Mouse (Mus musculus): Measurements from ENCODE around the gene Epha2. TPM values are rescaled to one million over a fixed set of nuclear protein-coding genes. Genes with fewer than 3 reads are reported as not detected.

Epha2 gene
- polyA plus RNA-seq, 1 experiment: 1.2 TPM

GRCm38 (mm10) chr4:141300196-141300595 is 844 bp upstream of the Epha2 start:
- no peak for TF ChIP-seq CTCF (IDR thresholded peaks at IDR 0.05; ENCODE audit: extremely low read depth, insufficient read depth, low read length)
- TF ChIP-seq POLR2A (IDR thresholded peaks at IDR 0.05; ENCODE audit: extremely low read depth, insufficient read depth, low read length): no peak
- no peak overlapping the region for H3K27ac ChIP-seq (ENCODE audit: insufficient read depth, low read length)
- H3K4me1 ChIP-seq (ENCODE audit: control insufficient read depth, insufficient read depth, low read length): no peaks in the 10 kb centered on the region
- H3K4me3 ChIP-seq (ENCODE audit: insufficient read depth, low read length): no peak overlapping the region

GRCm38 (mm10) chr4:141301591-141302427 is 769 bp downstream of the Epha2 start:
- H3K4me1 ChIP-seq (ENCODE audit: control insufficient read depth, insufficient read depth, low read length): no peaks in the 10 kb centered on the region
- H3K4me3 ChIP-seq (ENCODE audit: insufficient read depth, low read length): peak overlapping the region; percentile 35
- no peak for TF ChIP-seq POLR2A (IDR thresholded peaks at IDR 0.05; ENCODE audit: extremely low read depth, insufficient read depth, low read length)
- TF ChIP-seq CTCF (IDR thresholded peaks at IDR 0.05; ENCODE audit: extremely low read depth, insufficient read depth, low read length): no peak
- no peak overlapping the region for H3K27ac ChIP-seq (ENCODE audit: insufficient read depth, low read length)

GRCm38 (mm10) chr4:141302428-141303401 is 1.7 kb downstream of the Epha2 start:
- Histone ChIP-seq H3K27ac (ENCODE audit: insufficient read depth, low read length) (no peak overlapping the region), H3K4me1 (ENCODE audit: control insufficient read depth, insufficient read depth, low read length) (no peaks in the 10 kb centered on the region), H3K4me3 (ENCODE audit: insufficient read depth, low read length) (peak overlapping the region; percentile 35)
- TF ChIP-seq CTCF (IDR thresholded peaks at IDR 0.05; ENCODE audit: extremely low read depth, insufficient read depth, low read length): no peak
- TF ChIP-seq POLR2A (IDR thresholded peaks at IDR 0.05; ENCODE audit: extremely low read depth, insufficient read depth, low read length): no peak

- Histone ChIP-seq H3K27ac (ENCODE audit: insufficient read depth, low read length) (no peak overlapping the region), H3K4me3 (ENCODE audit: insufficient read depth, low read length) (no peak overlapping the region)
- TF ChIP-seq POLR2A (IDR thresholded peaks at IDR 0.05; ENCODE audit: extremely low read depth, insufficient read depth, low read length): no peak
- TF ChIP-seq CTCF (IDR thresholded peaks at IDR 0.05; ENCODE audit: extremely low read depth, insufficient read depth, low read length): no peak
These were observed 2.6 kb downstream of the Epha2 start for GRCm38 (mm10) chr4:141303402-141304222.

GRCm38 (mm10) chr4:141304223-141304611 is 3.2 kb downstream of the Epha2 start:
- no peak overlapping the region for H3K4me3 ChIP-seq (ENCODE audit: insufficient read depth, low read length)

More at GRCm38 (mm10) chr4:141303402-141304222, 2.6 kb downstream of the Epha2 start:
- H3K4me1 ChIP-seq (ENCODE audit: control insufficient read depth, insufficient read depth, low read length): no peaks in the 10 kb centered on the region

GRCm38 (mm10) chr4:141306057-141306456 is 5.0 kb downstream of the Epha2 start:
- no peak overlapping the region for H3K27ac ChIP-seq (ENCODE audit: insufficient read depth, low read length)

More at GRCm38 (mm10) chr4:141304223-141304611, 3.2 kb downstream of the Epha2 start:
- Histone ChIP-seq H3K27ac (ENCODE audit: insufficient read depth, low read length) (no peak overlapping the region), H3K4me1 (ENCODE audit: control insufficient read depth, insufficient read depth, low read length) (no peaks in the 10 kb centered on the region)
- TF ChIP-seq CTCF (IDR thresholded peaks at IDR 0.05; ENCODE audit: extremely low read depth, insufficient read depth, low read length): no peak
- no peak for TF ChIP-seq POLR2A (IDR thresholded peaks at IDR 0.05; ENCODE audit: extremely low read depth, insufficient read depth, low read length)

GRCm38 (mm10) chr4:141308381-141308780 is 7.3 kb downstream of the Epha2 start:
- Histone ChIP-seq H3K27ac (ENCODE audit: insufficient read depth, low read length) (no peak overlapping the region), H3K4me1 (ENCODE audit: control insufficient read depth, insufficient read depth, low read length) (no peaks in the 10 kb centered on the region), H3K4me3 (ENCODE audit: insufficient read depth, low read length) (no peak overlapping the region)
- no peak for TF ChIP-seq POLR2A (IDR thresholded peaks at IDR 0.05; ENCODE audit: extremely low read depth, insufficient read depth, low read length)
- TF ChIP-seq CTCF (IDR thresholded peaks at IDR 0.05; ENCODE audit: extremely low read depth, insufficient read depth, low read length): no peak

More at GRCm38 (mm10) chr4:141306057-141306456, 5.0 kb downstream of the Epha2 start:
- TF ChIP-seq CTCF (IDR thresholded peaks at IDR 0.05; ENCODE audit: extremely low read depth, insufficient read depth, low read length) (no peak), POLR2A (IDR thresholded peaks at IDR 0.05; ENCODE audit: extremely low read depth, insufficient read depth, low read length) (no peak)
- no peaks in the 10 kb centered on the region for H3K4me1 ChIP-seq (ENCODE audit: control insufficient read depth, insufficient read depth, low read length)
- H3K4me3 ChIP-seq (ENCODE audit: insufficient read depth, low read length): no peak overlapping the region

GRCm38 (mm10) chr4:141308857-141309772 is 8.1 kb downstream of the Epha2 start:
- Histone ChIP-seq H3K4me3 (ENCODE audit: insufficient read depth, low read length) (no peak overlapping the region), H3K4me1 (ENCODE audit: control insufficient read depth, insufficient read depth, low read length) (no peaks in the 10 kb centered on the region), H3K27ac (ENCODE audit: insufficient read depth, low read length) (no peak overlapping the region)
- TF ChIP-seq CTCF (IDR thresholded peaks at IDR 0.05; ENCODE audit: extremely low read depth, insufficient read depth, low read length): no peak
- no peak for TF ChIP-seq POLR2A (IDR thresholded peaks at IDR 0.05; ENCODE audit: extremely low read depth, insufficient read depth, low read length)

Data from cortical plate, adult 2 months (tissue).